Mouse (Mus musculus): ENCODE measurements around the gene Dap.

- TF ChIP-seq POLR2A (IDR thresholded peaks at IDR 0.05; ENCODE audit: borderline replicate concordance, control insufficient read depth, low read depth, low read length) = no peak
- TF ChIP-seq CTCF (IDR thresholded peaks at IDR 0.05; ENCODE audit: control insufficient read depth, insufficient read depth, low read length) = no peak
These were observed 21.8 kb downstream of the Dap start for GRCm38 (mm10) chr15:31245934-31246333.
